Mouse (Mus musculus): ENCODE results near the gene Actn1.

The Actn1 gene

GRCm38 (mm10) chr12:80190915-80191314 lies 69.3 kb downstream of the Actn1 start:
- no peak for DNase-seq (ENCODE audit: low read depth, low spot score)

- no peak for DNase-seq (ENCODE audit: low read depth, low spot score)
Measured at GRCm38 (mm10) chr12:80184041-80184440, 76.1 kb downstream of the Actn1 start.

DNA sequence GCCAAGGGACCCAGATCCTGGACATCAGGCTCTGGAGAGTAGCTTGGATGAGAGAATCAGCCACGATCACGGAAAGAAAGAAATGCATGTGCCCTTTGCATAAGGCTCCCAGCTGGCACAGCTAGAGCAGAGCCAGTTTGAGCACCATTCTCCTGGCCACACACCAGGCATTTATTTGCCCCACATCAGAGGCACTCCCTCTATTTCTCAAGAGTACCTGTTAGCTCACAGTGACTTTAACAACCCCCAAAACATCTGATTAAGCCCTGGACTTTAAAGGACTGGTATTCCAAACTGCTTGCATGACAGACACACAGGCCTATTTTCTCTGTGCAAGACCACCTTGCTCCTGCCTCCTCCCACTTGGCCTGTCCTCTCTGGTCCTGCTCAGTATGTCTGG lies 78.3 kb downstream of the Actn1 start:
- no peak for DNase-seq (ENCODE audit: low read depth, low spot score)

GRCm38 (mm10) chr12:80178035-80178434 lies 82.1 kb downstream of the Actn1 start:
- no peak for DNase-seq (ENCODE audit: low read depth, low spot score)

GRCm38 (mm10) chr12:80168736-80169135 lies 91.4 kb downstream of the Actn1 start:
- no peak for DNase-seq (ENCODE audit: low read depth, low spot score)

- no peak for DNase-seq (ENCODE audit: low read depth, low spot score)
Measured at GRCm38 (mm10) chr12:80168178-80168686, 91.9 kb downstream of the Actn1 start.

DNA sequence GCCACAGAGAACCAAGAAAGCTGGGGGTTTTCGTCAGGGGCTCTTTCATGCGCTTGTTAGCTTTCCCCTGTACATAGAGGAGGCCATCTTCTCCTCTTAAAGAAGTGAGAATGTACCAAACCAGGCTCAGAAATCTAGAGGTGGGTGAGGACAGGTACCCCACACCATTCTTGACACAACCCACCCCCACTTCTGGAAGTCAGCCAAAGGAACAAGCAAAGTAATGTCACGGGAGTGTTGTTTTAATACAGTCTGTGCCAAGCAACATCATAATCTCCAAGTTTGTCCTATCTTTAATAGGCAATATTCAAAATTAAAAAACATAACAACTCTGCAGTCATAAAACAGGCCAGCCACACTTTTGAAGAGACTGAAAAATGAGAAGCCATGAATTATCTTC lies 92.8 kb downstream of the Actn1 start:
- no peak for DNase-seq (ENCODE audit: low read depth, low spot score)

DNA sequence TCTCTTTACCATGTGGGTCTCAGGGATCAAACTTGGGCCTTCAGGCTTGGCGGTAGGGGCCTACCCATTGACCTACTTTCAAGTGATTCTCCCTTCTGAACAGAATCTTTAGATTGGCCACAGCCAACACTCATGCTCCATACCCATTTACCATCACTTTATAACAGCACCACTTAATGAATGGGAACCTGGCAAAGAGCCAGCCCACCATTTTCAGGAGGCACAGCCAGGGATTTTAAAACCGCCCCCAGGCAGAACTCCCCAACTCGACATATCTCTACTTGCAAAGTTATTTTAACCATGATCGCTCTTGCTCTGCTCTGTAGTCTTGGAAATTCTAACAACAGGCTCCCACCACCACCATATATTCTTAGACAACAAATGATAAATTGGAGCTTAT lies 93.5 kb downstream of the Actn1 start:
- no peak for DNase-seq (ENCODE audit: low read depth, low spot score)

GRCm38 (mm10) chr12:80164526-80164925 lies 95.6 kb downstream of the Actn1 start:
- DNase-seq (ENCODE audit: low read depth, low spot score), result no peak

GRCm38 (mm10) chr12:80162448-80162847 lies 97.7 kb downstream of the Actn1 start:
- no peak for DNase-seq (ENCODE audit: low read depth, low spot score)

DNA sequence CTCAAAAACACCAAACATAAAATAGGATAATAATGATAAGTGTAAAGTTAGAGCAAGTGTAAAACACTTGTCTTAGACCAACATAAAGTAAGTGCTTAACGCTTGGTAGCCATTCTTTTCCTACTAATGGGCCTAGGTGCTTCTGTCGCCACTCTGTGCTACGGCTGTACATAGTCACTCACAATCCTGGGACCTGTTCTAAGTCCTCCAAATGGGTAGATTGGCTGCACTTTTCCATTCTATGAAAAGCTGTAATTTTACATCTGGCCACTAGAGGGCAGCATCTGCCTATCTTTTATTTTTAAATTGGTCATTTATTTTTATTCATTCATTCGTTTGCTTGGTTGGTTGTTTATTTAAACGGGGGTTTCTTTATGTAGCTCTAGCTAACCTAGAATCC lies 102.5 kb downstream of the Actn1 start:
- DNase-seq (ENCODE audit: low read depth, low spot score), result no peak

DNA sequence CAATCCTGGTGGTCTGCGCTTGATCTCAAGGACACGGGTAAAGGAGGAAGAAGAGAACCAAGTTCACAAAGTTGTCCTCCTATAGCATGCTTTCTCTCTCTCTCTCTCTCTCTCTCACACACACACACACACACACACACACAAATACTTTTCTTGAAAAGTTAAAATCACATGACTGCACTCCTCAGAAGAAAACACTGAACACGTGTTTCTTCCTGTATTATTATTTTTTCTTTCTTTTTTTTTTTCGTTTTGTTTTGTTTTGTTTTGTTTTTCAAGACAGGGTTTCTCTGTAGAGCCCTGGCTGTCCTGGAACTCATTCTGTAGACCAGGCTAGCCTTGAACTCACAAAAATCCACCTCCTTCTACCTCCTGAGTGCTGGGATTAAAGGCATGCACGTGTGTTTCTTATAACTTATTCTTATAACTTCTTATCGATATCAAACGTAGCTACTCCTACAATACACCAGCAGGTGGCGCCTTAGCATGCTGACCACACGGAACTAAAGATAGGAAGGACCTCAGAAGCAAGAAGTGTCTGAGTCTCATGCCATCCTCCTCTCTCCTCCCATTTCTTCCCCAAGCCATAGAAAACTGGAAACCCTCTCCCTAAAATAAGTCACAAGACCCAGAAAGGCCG lies 106.4 kb downstream of the Actn1 start:
- DNase-seq (ENCODE audit: low read depth, low spot score), result peak; percentile 40

DNA sequence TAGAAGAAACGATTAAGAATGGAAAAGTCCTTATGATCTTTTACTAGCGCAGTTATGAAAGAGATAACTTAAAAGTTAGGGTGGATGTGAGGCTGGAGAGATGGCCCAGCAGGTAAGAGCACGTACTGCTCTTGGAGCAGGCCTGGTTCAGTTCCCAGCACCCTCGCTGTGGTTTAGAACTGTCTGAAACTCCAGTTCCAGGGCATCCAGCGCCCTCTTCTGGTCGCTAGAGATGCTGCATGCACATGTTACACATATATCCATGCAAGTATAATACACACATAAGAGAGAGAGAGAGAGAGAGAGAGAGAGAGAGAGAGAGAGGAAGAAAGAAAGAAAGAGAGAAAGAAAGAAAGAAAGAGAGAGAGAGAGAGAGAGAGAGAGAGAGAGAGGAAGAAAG lies 107.1 kb downstream of the Actn1 start:
- DNase-seq (ENCODE audit: low read depth, low spot score), result no peak

GRCm38 (mm10) chr12:80151821-80152220 lies 108.3 kb downstream of the Actn1 start:
- no peak for DNase-seq (ENCODE audit: low read depth, low spot score)

GRCm38 (mm10) chr12:80150624-80151023 lies 109.5 kb downstream of the Actn1 start:
- DNase-seq (ENCODE audit: low read depth, low spot score), result no peak

DNA sequence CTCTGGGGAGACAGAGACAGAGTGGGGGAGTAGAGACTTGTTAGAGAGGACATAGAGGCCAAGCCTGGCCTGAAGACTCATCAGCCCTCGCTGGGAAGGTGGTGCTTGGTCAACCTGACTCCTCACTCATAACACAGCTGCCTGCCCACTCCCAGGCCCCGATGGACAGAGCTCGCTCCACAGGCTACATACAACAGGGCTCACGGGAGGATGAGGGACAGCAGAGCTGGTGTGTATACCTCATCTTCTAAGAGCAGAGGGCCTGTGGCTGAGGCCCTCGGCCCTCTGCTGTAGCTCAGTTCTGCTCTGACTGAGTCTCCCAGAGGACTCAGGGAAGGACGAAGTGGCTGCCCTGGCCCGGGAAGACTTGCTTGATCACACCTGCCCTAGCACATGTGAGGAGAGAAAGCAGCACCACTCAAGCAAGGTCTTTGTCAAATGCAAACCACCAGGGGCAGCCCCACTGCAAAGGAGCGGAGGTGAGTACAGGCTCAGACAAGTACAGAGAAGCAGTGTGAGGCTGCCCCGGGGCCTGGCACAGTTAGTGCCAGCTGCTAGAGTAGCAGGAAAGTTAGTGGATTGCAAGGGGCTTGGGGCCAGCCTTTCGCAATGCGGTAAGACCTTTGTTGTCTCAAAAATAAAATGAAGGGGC lies 112.5 kb downstream of the Actn1 start:
- no peak for DNase-seq (ENCODE audit: low read depth, low spot score)

DNA sequence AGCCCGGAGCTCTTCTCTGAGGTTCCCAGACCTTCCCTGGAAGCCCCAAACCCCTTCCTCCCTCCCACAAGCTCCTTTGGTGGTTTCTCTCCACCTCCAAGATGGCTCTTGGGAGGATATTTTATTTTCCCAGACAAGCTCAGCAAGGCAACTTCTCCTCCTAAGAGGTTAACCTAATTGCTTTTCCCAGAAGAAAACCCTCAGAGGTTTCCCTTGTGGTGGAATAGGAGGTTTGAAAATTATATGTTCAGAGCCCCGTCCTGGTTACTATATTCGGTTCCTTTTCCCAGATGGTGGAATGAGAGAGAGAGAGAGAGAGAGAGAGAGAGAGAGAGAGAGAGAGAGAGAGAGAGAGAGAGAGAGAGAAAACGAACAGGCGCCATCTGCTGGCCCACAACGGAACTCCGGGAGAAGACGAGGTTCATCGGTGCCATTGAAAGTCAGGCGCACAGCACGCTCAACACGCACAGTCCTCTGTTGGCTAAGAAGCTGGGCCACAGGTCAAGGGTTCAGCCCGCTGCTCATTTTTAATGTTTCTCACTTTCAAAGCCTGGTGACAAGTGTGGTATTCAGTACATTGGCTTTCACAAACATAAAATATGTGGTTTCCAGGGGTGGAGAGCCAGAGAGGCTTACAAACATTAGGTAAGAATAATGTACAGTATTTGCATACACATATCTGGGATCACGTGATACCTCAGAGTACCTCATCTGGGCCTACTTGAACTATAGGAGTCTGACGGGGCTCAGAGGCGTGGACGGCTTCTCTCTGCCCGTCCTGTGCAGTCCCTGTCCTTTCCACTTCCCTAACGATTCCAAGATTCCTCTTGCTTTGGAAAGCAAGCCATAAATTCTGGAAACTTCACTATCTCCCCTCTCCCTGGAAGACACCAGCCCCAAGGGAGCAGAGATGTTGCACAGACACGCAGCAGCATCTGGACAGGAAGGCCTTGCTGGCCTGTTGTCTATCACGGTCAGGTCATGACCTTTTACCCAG lies 113.6 kb downstream of the Actn1 start:
- no peak for DNase-seq (ENCODE audit: low read depth, low spot score)

GRCm38 (mm10) chr12:80145365-80145764 lies 114.8 kb downstream of the Actn1 start:
- no peak for DNase-seq (ENCODE audit: low read depth, low spot score)

DNA sequence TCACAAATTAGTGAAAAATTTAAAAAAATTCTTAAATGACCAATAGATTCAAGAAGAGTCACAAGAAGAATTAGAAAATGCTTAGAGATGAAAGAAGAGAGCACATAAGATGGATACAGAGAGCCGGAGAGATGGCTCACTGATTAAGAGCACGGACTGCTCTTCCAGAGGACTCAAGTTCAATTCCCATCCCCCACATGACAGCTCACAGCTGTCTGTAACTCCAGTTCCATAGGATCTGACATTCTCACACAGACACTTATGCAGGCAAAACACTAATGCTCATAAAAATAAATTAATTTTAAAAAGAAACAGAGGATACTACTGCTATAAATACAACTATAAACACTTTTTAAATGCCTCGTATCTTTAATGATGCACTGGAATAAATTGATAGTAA lies 115.3 kb downstream of the Actn1 start:
- DNase-seq (ENCODE audit: low read depth, low spot score), result no peak

DNA sequence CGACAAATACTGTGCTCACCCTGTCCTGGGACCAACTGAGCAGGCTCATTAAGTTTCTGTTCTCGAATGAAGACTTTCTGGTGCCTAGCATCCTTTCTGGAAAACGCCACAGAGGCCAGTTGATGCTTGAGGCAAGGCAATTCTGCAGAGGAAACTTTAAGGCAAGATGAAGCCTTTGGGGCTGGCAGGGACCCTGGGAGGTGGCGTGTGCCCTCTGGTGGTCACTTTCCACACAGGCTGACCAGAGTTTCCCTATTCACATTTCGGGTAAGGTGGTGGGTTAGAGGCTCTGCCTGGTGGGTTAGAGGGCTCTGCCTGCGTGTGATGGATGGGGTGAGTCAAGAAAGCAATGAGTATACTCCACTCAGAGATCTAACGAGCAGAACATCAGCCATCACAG lies 118.7 kb downstream of the Actn1 start:
- no peak for DNase-seq (ENCODE audit: low read depth, low spot score)

GRCm38 (mm10) chr12:80141011-80141410 lies 119.2 kb downstream of the Actn1 start:
- no peak for DNase-seq (ENCODE audit: low read depth, low spot score)

DNA sequence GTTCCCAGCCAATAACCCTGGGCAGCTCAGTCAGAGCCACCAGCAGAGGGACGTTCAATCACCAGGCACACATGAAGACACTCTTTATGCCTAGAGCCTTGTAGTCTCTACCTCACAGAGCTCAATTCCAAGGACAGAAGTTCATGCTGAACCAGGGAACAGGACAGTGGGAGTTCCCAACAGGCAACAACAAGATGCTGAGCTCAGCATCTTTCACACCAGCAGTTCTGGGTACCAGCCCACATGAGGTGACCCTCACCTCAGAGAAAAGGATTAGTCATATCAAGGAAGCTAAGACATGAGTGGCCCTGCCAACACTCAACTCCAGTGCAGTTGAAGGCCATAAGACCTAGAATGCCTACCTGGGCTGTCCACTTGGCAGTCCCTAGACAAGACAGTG lies 122.4 kb downstream of the Actn1 start:
- no peak for DNase-seq (ENCODE audit: low read depth, low spot score)
